Mouse (Mus musculus): ENCODE data around the gene Wnt5a. TPM values are rescaled to one million over a fixed set of nuclear protein-coding genes. Genes with fewer than 3 reads are reported as not detected.
A peak's percentile ranks its signal among the peaks of the same experiment; 100 is the strongest.

Gene Wnt5a
- polyA plus RNA-seq, 1 experiment from 2014 or later, result 14.9 TPM

GRCm38 (mm10) chr14:28532943-28533342, 28.4 kb downstream of the Wnt5a start:
- H3K36me3 ChIP-seq, result no peaks in the 10 kb centered on the region
- 82% methylated on average over 11 of the region's 11 CpGs for WGBS
- ATAC-seq (ENCODE audit: low FRiP score), result no peak
- H3K4me1 ChIP-seq, result peaks cover 3% of the 10 kb centered on the region; the same call in 1 of the 2 replicates
- no peak overlapping the region for H3K4me3 ChIP-seq (replicated peaks)
- H3K27ac ChIP-seq (replicated peaks), result no peak overlapping the region
- H3K9ac ChIP-seq (replicated peaks), result no peak overlapping the region
- no peak overlapping the region for H3K4me2 ChIP-seq
- no peaks in the 10 kb centered on the region for H3K27me3 ChIP-seq (replicated peaks)
- H3K9me3 ChIP-seq (replicated peaks), result no peaks in the 10 kb centered on the region

- no peak for ATAC-seq (ENCODE audit: low FRiP score)
- Histone ChIP-seq H3K9me3 (replicated peaks) (no peaks in the 10 kb centered on the region), H3K27me3 (replicated peaks) (no peaks in the 10 kb centered on the region), H3K36me3 (no peaks in the 10 kb centered on the region), H3K4me3 (replicated peaks) (no peak overlapping the region), H3K4me2 (no peak overlapping the region), H3K9ac (replicated peaks) (no peak overlapping the region), H3K4me1 (peaks cover 3% of the 10 kb centered on the region; the same call in 1 of the 2 replicates), H3K27ac (replicated peaks) (no peak overlapping the region)
- WGBS, result 85% methylated on average over 2 of the region's 2 CpGs
Observed at GRCm38 (mm10) chr14:28533876-28534275, 29.3 kb downstream of the Wnt5a start.

- Histone ChIP-seq H3K4me3 (replicated peaks) (no peak overlapping the region), H3K9ac (replicated peaks) (no peak overlapping the region), H3K4me1 (peaks cover 3% of the 10 kb centered on the region; the same call in 1 of the 2 replicates), H3K4me2 (no peak overlapping the region), H3K27ac (replicated peaks) (no peak overlapping the region), H3K27me3 (replicated peaks) (no peaks in the 10 kb centered on the region), H3K36me3 (no peaks in the 10 kb centered on the region), H3K9me3 (replicated peaks) (no peaks in the 10 kb centered on the region)
- ATAC-seq (ENCODE audit: low FRiP score), result 0 out of 2 replicates have a peak, but pooled peaks have one; percentile 28
- whole genome bisulfite sequencing, result 33% methylated on average over 4 of the region's 4 CpGs
Observed at GRCm38 (mm10) chr14:28535814-28536213, 31.3 kb downstream of the Wnt5a start.

DNA sequence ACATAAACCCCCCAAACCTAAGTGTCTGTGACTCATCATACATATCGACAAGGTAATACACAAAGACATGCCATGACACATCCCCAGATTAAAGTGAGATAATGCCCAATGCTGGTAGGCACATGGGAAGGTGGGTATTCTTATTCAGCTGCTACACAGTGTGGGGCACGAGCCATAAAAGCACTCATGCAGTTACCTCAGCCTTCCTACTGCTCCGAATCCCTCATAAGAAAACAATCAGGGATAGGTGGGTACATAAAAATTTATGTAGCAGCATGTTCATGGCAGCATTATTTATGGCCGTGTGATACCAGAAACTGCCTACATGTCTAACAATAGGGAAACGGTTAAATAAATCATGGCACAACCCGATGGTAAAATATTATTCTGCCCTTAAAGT, 35.0 kb downstream of the Wnt5a start:
- Histone ChIP-seq H3K4me3 (replicated peaks) (no peak overlapping the region), H3K27me3 (replicated peaks) (no peaks in the 10 kb centered on the region), H3K9me3 (replicated peaks) (no peaks in the 10 kb centered on the region), H3K36me3 (no peaks in the 10 kb centered on the region), H3K27ac (replicated peaks) (no peak overlapping the region), H3K4me1 (peaks cover 3% of the 10 kb centered on the region; the same call in 1 of the 2 replicates), H3K4me2 (no peak overlapping the region), H3K9ac (replicated peaks) (no peak overlapping the region)
- WGBS, result 48% methylated on average over 6 of the region's 6 CpGs
- no peak; the same call in 1 of the 2 replicates for ATAC-seq (ENCODE audit: low FRiP score)

GRCm38 (mm10) chr14:28542117-28542741, 37.7 kb downstream of the Wnt5a start:
- no peak overlapping the region for H3K4me3 ChIP-seq (replicated peaks)
- ATAC-seq (ENCODE audit: low FRiP score), result no peak

DNA sequence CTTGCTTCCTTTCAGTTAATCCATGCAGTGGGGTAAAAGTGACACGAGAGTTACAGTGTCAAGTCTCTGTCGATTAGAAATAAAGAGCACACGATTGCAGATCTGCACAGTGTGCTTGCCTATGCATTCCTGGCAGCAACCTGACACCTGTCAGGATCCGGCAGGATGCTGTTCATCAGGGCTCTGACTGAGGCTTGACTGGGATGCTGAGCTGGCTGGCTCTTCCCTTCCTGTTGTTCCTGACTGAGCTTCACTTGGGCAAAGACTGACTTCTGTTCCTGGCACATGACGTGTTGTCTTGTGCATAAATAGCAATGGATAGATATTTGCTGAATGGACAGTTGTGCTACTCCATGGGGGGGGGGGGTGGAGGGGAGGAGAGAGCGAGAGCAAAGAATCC, 57.3 kb downstream of the Wnt5a start:
- 77% methylated on average over 6 of the region's 6 CpGs for WGBS
- Histone ChIP-seq H3K4me3 (replicated peaks) (no peak overlapping the region), H3K36me3 (no peaks in the 10 kb centered on the region), H3K27ac (replicated peaks) (no peak overlapping the region), H3K9ac (replicated peaks) (no peak overlapping the region), H3K4me1 (no peaks in the 10 kb centered on the region), H3K4me2 (no peak overlapping the region), H3K9me3 (replicated peaks) (no peaks in the 10 kb centered on the region), H3K27me3 (replicated peaks) (no peaks in the 10 kb centered on the region)
- no peak for ATAC-seq (ENCODE audit: low FRiP score)

More at GRCm38 (mm10) chr14:28542117-28542741, 37.7 kb downstream of the Wnt5a start:
- no peak overlapping the region for H3K9ac ChIP-seq (replicated peaks)
- 59% methylated on average over 4 of the region's 4 CpGs for WGBS
- H3K4me2 ChIP-seq, result no peak overlapping the region
- no peaks in the 10 kb centered on the region for H3K9me3 ChIP-seq (replicated peaks)
- no peaks in the 10 kb centered on the region for H3K4me1 ChIP-seq
- H3K27me3 ChIP-seq (replicated peaks), result no peaks in the 10 kb centered on the region
- H3K27ac ChIP-seq (replicated peaks), result no peak overlapping the region
- no peaks in the 10 kb centered on the region for H3K36me3 ChIP-seq

Measured in neural tube, embryonic 15.5 days (tissue).